Mouse (Mus musculus) lung, embryonic 14.5 days (tissue): ENCODE measurements at regions not wholly inside any gene's neighbourhood (a gene's known extent, or its start where the extent isn't known, plus 50 kb on each side); places are given as distances from the start of the nearest gene placed in this dataset.

Experiments used
- ATAC-seq: fragments of 200-750 bp; cut with Nextera tagmentation; 2 replicates; pipeline ENCODE4 v1.8.0; 2017; ENCODE audit warnings: mild to moderate bottlenecking, moderate TSS enrichment, moderate library complexity; ENCODE audit not compliant: insufficient read depth
- DNase-seq: peaks from one replicate; pipeline ENCODE4 v3.0.0-alpha.2; 2015
- H3K27ac ChIP-seq: fragments of 300-500 bp; sonication (generic); 2 replicates; pipeline ENCODE4 v1.5.1; 2014; ENCODE audit warnings: low read depth, mild to moderate bottlenecking, moderate library complexity
- H3K27me3 ChIP-seq: fragments of 300-500 bp; sonication (generic); 2 replicates; pipeline ENCODE4 v1.6.1; 2014; ENCODE audit warnings: low read length, control low read depth; ENCODE audit not compliant: insufficient read depth
- H3K36me3 ChIP-seq: fragments of 300-500 bp; sonication (generic); 2 replicates; pipeline ENCODE4 v1.6.1; 2014; ENCODE audit warnings: control low read depth; ENCODE audit not compliant: insufficient read depth
- H3K4me1 ChIP-seq: fragments of 300-500 bp; sonication (generic); 2 replicates; pipeline ENCODE4 v1.6.1; 2014; ENCODE audit warnings: antibody characterized with exemption, control low read depth; ENCODE audit not compliant: insufficient read depth
- H3K4me2 ChIP-seq: fragments of 300-500 bp; sonication (generic); 2 replicates; pipeline ENCODE4 v1.6.1; 2014; ENCODE audit warnings: mild to moderate bottlenecking
- H3K4me3 ChIP-seq: fragments of 300-500 bp; sonication (generic); 2 replicates; pipeline ENCODE4 v1.5.1; 2014; ENCODE audit warnings: low read depth, low read length
- H3K9ac ChIP-seq: fragments of 300-500 bp; sonication (generic); 2 replicates; pipeline ENCODE4 v1.6.1; 2014
- H3K9me3 ChIP-seq: fragments of 300-500 bp; sonication (generic); 2 replicates; pipeline ENCODE4 v1.6.1; 2016; ENCODE audit warnings: low read depth, low read length, control low read depth
- CTCF ChIP-seq: IDR thresholded peaks from 2 replicates; pipeline ENCODE4 v1.5.1; 2016; ENCODE audit warnings: antibody characterized with exemption, low read depth
- WGBS: fragments of 180-500 bp; shearing (Covaris S2); extraction: QIAGEN DNeasy Blood & Tissue Kit; methylation state at CpG from one replicate; pipeline ENCODE4 v1.1.7; 2014; 5-methylcytosine and 5-hydroxymethylcytosine counted together

DNA sequence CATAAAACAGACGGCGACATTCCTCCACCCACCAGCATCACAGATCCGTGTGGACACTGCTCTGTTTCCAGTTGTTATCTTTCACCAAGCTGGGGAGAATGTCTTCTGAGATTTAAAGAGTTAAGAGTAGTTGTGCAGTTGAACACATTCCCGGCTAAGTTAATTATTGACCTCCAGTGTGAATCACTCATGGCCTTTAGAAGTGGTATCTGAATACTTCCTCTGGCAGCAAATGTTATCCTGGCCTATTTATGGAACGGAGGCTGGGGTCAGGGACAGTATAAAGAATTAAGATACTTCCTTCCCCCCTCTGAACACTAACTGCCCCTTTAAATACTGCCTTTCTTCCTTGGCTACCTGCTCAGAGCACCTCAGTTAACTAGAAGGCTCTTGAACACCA lies 115.9 kb downstream of the Cd24a start:
- no peak for ATAC-seq

DNA sequence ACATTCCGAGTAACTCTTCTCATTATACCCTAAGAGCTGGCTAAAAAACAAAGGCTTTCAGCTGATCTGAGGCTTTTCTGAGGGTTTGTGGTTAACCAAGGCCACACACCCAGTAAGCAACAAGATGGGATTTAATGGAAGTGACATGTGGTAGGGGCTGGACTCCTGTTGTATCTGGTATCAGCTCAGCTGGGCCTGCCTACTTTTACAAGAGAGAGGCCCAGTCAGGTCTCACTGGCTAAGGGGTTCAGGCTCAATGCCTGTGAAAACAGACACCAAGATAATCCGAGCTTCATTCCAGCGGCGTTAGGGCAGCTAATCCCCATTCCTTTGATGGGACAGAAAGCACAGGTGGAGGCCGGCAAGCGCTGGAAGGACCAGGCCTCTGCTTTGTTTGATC lies 116.4 kb downstream of the Cd24a start:
- H3K4me3 ChIP-seq = no peak overlapping the region
- WGBS = 30% methylated on average over 6 of the region's 6 CpGs
- H3K4me2 ChIP-seq = no peak overlapping the region
- H3K27me3 ChIP-seq = no peaks in the 10 kb centered on the region
- no peak overlapping the region for H3K9ac ChIP-seq
- H3K9me3 ChIP-seq = no peaks in the 10 kb centered on the region
- ATAC-seq (peak; percentile 41; the same call in 1 of the 2 replicates), DNase-seq (no peak)
- no peaks in the 10 kb centered on the region for H3K36me3 ChIP-seq
- peak overlapping the region; percentile 56 for H3K27ac ChIP-seq
- H3K4me1 ChIP-seq = peaks cover 16% of the 10 kb centered on the region
- TF ChIP-seq CTCF = no peak

More for the DNA sequence above, 115.9 kb downstream of the Cd24a start:
- Histone ChIP-seq H3K27me3 (no peaks in the 10 kb centered on the region), H3K4me1 (peaks cover 20% of the 10 kb centered on the region), H3K4me2 (no peak overlapping the region), H3K9me3 (no peaks in the 10 kb centered on the region), H3K9ac (no peak overlapping the region), H3K27ac (peak overlapping the region; percentile 56; the same call in 1 of the 2 replicates), H3K4me3 (no peak overlapping the region), H3K36me3 (no peaks in the 10 kb centered on the region)
- 42% methylated on average over 5 of the region's 5 CpGs for WGBS
- no peak for TF ChIP-seq CTCF
- DNase-seq = peak; percentile 43

DNA sequence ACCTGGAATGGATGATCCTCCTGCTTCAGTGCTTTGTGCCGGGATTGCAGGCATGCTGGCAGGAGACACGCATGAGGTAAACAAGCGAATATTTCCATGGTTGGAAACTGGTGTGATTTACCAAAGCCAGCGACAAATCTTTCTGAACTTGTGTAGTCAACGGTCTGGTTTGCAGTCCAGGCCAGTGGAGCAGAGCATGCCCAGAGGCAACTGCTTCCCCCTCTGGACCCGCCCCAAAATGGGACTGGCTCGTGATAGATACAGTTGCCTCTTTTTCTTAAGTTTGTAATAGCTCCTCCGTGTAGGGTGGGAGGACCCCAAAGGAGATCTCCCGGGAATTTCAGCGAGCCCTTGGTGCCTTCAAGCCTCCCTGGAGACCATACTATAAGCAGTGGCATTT lies 117.4 kb downstream of the Cd24a start:
- H3K9me3 ChIP-seq = no peaks in the 10 kb centered on the region
- H3K9ac ChIP-seq = no peak overlapping the region
- H3K27ac ChIP-seq = no peak overlapping the region
- no peaks in the 10 kb centered on the region for H3K36me3 ChIP-seq
- WGBS = 62% methylated on average over 10 of the region's 10 CpGs
- no peak for TF ChIP-seq CTCF
- ATAC-seq (no peak), DNase-seq (no peak)
- no peak overlapping the region for H3K4me3 ChIP-seq
- H3K4me1 ChIP-seq = peaks cover 10% of the 10 kb centered on the region
- H3K27me3 ChIP-seq = no peaks in the 10 kb centered on the region
- no peak overlapping the region for H3K4me2 ChIP-seq

DNA sequence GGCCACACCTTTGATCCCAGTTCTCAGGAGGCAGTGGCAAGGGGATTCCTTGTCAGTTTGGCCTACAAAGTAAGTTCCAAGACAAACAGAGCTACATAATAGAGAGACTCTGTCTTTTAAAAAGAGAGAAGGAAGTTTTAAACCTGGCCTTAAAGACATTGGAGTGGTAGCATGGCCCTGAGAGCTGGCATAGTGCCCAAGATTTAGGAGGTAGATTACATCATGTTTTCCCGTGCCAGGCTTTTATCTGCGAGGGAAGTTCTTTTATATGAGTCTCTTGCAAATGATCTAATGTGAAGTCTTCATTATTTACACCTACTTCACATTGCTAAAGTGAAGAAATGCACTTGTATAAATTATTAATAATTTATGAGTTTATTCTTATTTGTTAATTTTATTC lies 119.8 kb downstream of the Cd24a start:
- Histone ChIP-seq H3K27me3 (no peaks in the 10 kb centered on the region), H3K4me3 (no peak overlapping the region), H3K9ac (no peak overlapping the region), H3K4me1 (peaks cover 10% of the 10 kb centered on the region), H3K9me3 (no peaks in the 10 kb centered on the region), H3K36me3 (no peaks in the 10 kb centered on the region), H3K27ac (no peak overlapping the region), H3K4me2 (no peak overlapping the region)
- no peak for ATAC-seq
- no peak for TF ChIP-seq CTCF
- 27% methylated on average over 2 of the region's 2 CpGs for WGBS
- DNase-seq = peak; percentile 74

DNA sequence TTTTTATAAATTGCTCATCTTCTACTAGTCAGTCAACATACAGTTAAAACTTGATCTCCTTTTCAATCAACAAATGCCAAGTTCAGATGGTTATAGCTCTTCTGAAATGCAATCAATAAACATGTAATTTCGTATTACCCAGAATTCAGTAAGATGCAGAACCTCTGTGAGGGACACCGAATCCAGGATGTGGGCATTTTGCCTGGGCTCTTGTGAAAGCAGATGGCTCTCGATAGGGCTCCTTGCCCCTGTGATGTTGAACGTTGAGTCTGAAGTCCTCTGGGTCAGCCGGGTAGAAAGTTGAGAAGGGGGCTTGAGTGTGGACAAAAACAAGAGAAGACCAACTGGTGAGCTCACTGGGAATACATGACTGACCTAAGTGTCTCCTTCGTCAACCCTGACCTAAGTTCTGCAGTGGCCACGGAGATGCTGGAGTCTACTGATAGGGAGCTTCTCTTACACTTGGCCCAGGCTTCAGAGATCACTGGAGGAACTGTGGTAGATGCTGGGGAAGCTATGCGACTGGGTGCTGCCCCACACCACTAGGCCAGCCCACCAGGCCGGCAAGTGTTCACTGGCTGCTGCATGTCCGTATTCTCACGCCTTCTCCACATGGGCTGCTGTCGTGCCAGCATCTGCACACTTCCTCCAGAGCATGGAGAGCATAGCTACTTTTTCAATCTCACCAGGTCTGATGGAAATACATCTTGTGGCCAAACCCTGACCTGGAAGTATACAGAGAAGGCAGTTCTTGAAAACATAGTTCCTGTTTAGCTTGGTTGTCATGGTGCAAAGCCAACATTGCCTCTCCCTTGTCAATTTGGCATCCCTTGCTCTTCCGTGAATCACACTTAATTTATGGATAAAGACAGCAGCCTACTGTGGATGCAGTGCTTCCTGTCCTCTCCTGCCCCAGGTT lies 122.5 kb downstream of the Cd24a start:
- TF ChIP-seq CTCF = no peak
- Histone ChIP-seq H3K9ac (no peak overlapping the region), H3K27me3 (no peaks in the 10 kb centered on the region), H3K36me3 (no peaks in the 10 kb centered on the region), H3K4me3 (no peak overlapping the region), H3K4me2 (no peak overlapping the region), H3K4me1 (no peaks in the 10 kb centered on the region), H3K27ac (no peak overlapping the region), H3K9me3 (no peaks in the 10 kb centered on the region)
- ATAC-seq (no peak), DNase-seq (no peak)
- 81% methylated on average over 13 of the region's 13 CpGs for WGBS

DNA sequence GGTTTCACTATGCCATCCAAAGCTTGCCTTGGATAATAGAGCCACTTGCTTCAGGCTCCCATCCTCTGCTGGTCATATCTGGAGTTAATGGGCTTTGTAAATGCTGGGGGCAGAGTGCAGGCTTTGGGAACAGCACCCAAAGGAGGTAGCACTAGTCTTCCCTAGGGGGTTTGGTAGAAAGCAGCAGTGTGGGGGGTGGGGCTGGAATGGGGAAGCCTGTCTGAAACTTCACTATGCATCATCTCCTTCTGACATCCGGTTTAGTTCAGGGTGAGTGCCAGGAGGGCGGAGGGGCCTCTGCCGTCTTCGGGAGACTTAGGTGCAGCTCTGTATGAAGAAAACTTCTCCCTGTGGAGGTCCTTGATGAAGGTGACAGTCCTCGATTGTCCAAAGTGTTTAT lies 124.8 kb downstream of the Cd24a start:
- ATAC-seq = no peak
- H3K9me3 ChIP-seq = no peaks in the 10 kb centered on the region
- H3K36me3 ChIP-seq = no peaks in the 10 kb centered on the region
- no peak overlapping the region for H3K4me3 ChIP-seq
- H3K4me2 ChIP-seq = no peak overlapping the region
- H3K9ac ChIP-seq = no peak overlapping the region
- H3K27me3 ChIP-seq = no peaks in the 10 kb centered on the region
- no peaks in the 10 kb centered on the region for H3K4me1 ChIP-seq
- no peak overlapping the region for H3K27ac ChIP-seq
- WGBS = 63% methylated on average over 5 of the region's 5 CpGs
- no peak for TF ChIP-seq CTCF
- DNase-seq = no peak

DNA sequence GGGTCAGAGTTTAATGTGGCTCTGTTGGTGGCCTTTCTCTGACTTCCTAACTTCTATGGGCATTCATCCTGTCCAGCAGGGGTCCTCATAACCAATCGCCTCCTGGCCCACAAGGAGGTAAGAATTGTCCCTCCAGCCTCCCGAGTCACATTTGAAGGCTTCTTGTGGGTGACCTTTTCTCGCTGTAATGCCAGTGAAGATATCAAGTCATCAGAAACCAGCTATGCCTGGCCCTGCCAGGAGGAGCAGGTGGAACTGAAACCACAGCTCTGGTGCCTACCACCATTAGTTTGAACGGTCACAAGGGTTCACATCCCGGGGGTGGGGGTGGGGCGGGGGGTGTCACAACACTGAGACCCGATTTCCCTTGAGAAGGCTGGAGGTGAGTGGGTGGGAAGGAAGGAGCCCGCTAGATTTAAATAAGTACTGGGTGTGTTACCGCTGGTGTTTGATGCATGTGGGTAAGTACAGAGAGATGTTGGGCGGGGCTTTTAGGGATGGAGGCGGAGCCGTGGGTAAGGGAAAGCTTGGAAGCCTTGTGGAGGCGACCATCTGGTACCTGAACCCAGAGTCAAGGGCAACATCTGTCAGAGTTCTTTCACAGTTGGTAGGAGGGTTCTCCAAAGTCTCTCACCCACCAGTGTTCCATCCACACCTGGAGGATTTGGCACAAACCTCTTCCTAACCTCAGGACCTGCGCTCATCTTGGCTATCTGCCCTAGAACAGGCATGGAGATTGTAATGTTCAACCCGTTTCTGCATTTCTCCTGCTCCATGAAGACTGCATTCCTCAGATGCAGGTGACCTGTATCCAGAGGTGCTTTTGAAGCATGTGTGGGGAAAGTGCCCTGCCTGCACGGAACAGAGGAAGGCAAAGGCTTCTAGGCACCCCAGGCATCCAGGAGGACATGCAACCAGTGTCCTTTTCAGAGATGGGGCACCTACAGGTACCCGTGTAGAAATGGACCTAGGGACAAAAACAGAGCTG lies 128.2 kb downstream of the Cd24a start:
- H3K4me3 ChIP-seq = no peak overlapping the region
- no peak overlapping the region for H3K9ac ChIP-seq
- no peaks in the 10 kb centered on the region for H3K4me1 ChIP-seq
- TF ChIP-seq CTCF = peak; percentile 37
- 53% methylated on average over 17 of the region's 17 CpGs for WGBS
- H3K36me3 ChIP-seq = no peaks in the 10 kb centered on the region
- DNase-seq (no peak), ATAC-seq (no peak)
- no peak overlapping the region for H3K27ac ChIP-seq
- no peak overlapping the region for H3K4me2 ChIP-seq
- no peaks in the 10 kb centered on the region for H3K9me3 ChIP-seq
- H3K27me3 ChIP-seq = no peaks in the 10 kb centered on the region
